Mouse (Mus musculus): ENCODE data around the gene Xpr1.

Gene Xpr1

GRCm38 (mm10) chr1:155407697-155408576 lies 9.3 kb downstream of the Xpr1 start:
- no peak for DNase-seq (ENCODE audit: low spot score)

GRCm38 (mm10) chr1:155400056-155400455 lies 17.2 kb downstream of the Xpr1 start:
- DNase-seq (ENCODE audit: low spot score) = no peak

GRCm38 (mm10) chr1:155394829-155395228 lies 22.4 kb downstream of the Xpr1 start:
- DNase-seq (ENCODE audit: low spot score) = no peak

- no peak for DNase-seq (ENCODE audit: low spot score)
These were observed 23.2 kb downstream of the Xpr1 start for GRCm38 (mm10) chr1:155394021-155394420.

GRCm38 (mm10) chr1:155392825-155393224 lies 24.4 kb downstream of the Xpr1 start:
- no peak for DNase-seq (ENCODE audit: low spot score)

- DNase-seq (ENCODE audit: low spot score) = no peak
These were observed 25.7 kb downstream of the Xpr1 start for GRCm38 (mm10) chr1:155391537-155391936.

- DNase-seq (ENCODE audit: low spot score) = no peak
These were observed 28.8 kb downstream of the Xpr1 start for GRCm38 (mm10) chr1:155388418-155388817.

GRCm38 (mm10) chr1:155386551-155386950 lies 30.7 kb downstream of the Xpr1 start:
- no peak for DNase-seq (ENCODE audit: low spot score)

GRCm38 (mm10) chr1:155383319-155384302 lies 33.6 kb downstream of the Xpr1 start:
- DNase-seq (ENCODE audit: low spot score) = no peak

- DNase-seq (ENCODE audit: low spot score) = no peak
These were observed 35.3 kb downstream of the Xpr1 start for GRCm38 (mm10) chr1:155381931-155382330.

- no peak for DNase-seq (ENCODE audit: low spot score)
These were observed 37.9 kb downstream of the Xpr1 start for GRCm38 (mm10) chr1:155379289-155379688.

- no peak for DNase-seq (ENCODE audit: low spot score)
These were observed 44.4 kb downstream of the Xpr1 start for GRCm38 (mm10) chr1:155372821-155373220.

- DNase-seq (ENCODE audit: low spot score) = no peak
These were observed 47.0 kb downstream of the Xpr1 start for GRCm38 (mm10) chr1:155370075-155370658.

GRCm38 (mm10) chr1:155366366-155366765 lies 50.8 kb downstream of the Xpr1 start:
- DNase-seq (ENCODE audit: low spot score) = no peak

- DNase-seq (ENCODE audit: low spot score) = no peak
These were observed 55.6 kb downstream of the Xpr1 start for GRCm38 (mm10) chr1:155361502-155362126.

- no peak for DNase-seq (ENCODE audit: low spot score)
These were observed 64.1 kb downstream of the Xpr1 start for GRCm38 (mm10) chr1:155353096-155353495.

GRCm38 (mm10) chr1:155351527-155351926 lies 65.7 kb downstream of the Xpr1 start:
- no peak for DNase-seq (ENCODE audit: low spot score)

- no peak for DNase-seq (ENCODE audit: low spot score)
These were observed 68.7 kb downstream of the Xpr1 start for GRCm38 (mm10) chr1:155348491-155348890.

GRCm38 (mm10) chr1:155347339-155347738 lies 69.9 kb downstream of the Xpr1 start:
- no peak for DNase-seq (ENCODE audit: low spot score)

- no peak for DNase-seq (ENCODE audit: low spot score)
These were observed 73.2 kb downstream of the Xpr1 start for GRCm38 (mm10) chr1:155344019-155344418.

- DNase-seq (ENCODE audit: low spot score) = no peak
These were observed 77.6 kb downstream of the Xpr1 start for GRCm38 (mm10) chr1:155339622-155340021.

- no peak for DNase-seq (ENCODE audit: low spot score)
These were observed 79.9 kb downstream of the Xpr1 start for GRCm38 (mm10) chr1:155337315-155337714.
